Mouse (Mus musculus) limb, embryonic 14.5 days (tissue): ENCODE data around the gene Lpcat1. TPM values are rescaled to one million over a fixed set of nuclear protein-coding genes. Genes with fewer than 3 reads are reported as not detected.

Experiments
- ATAC-seq: fragments of 200-750 bp; cut with Nextera tagmentation; 2 replicates; pipeline ENCODE4 v1.8.0; 2017; ENCODE audit warnings: low read depth, moderate number of reproducible peaks, moderate TSS enrichment; ENCODE audit not compliant: low FRiP score
- DNase-seq: peaks from one replicate; pipeline ENCODE4 v3.0.0-alpha.2; 2015; ENCODE audit warnings: low spot score
- H3K27ac ChIP-seq: fragments of 300-500 bp; sonication (generic); replicated peaks from 2 replicates; pipeline ENCODE4 v1.5.1; 2014; ENCODE audit warnings: low read depth, mild to moderate bottlenecking, low read length, moderate library complexity, mixed read lengths
- H3K27me3 ChIP-seq: fragments of 300-500 bp; sonication (generic); 2 replicates; pipeline ENCODE4 v1.6.1; 2014; ENCODE audit warnings: low read length, mixed read lengths; ENCODE audit not compliant: control insufficient read depth, insufficient read depth
- H3K36me3 ChIP-seq: fragments of 300-500 bp; sonication (generic); 2 replicates; pipeline ENCODE4 v1.6.1; 2014; ENCODE audit warnings: mild to moderate bottlenecking, low read length, moderate library complexity, mixed read lengths; ENCODE audit not compliant: control insufficient read depth, insufficient read depth
- H3K4me1 ChIP-seq: fragments of 300-500 bp; sonication (generic); 2 replicates; pipeline ENCODE4 v1.6.1; 2014; ENCODE audit warnings: antibody characterized with exemption, low read length, mixed read lengths; ENCODE audit not compliant: control insufficient read depth, insufficient read depth
- H3K4me2 ChIP-seq: fragments of 300-500 bp; sonication (generic); replicated peaks from 2 replicates; pipeline ENCODE4 v1.6.1; 2014; ENCODE audit warnings: low read depth, mild to moderate bottlenecking, low read length, moderate library complexity; ENCODE audit not compliant: severe bottlenecking
- H3K4me3 ChIP-seq: fragments of 300-500 bp; sonication (generic); replicated peaks from 2 replicates; pipeline ENCODE4 v1.5.1; 2014; ENCODE audit warnings: low read length
- H3K9ac ChIP-seq: fragments of 300-500 bp; sonication (generic); 2 replicates; pipeline ENCODE4 v1.6.1; 2014; ENCODE audit warnings: mild to moderate bottlenecking, low read depth, low read length, moderate library complexity; ENCODE audit not compliant: severe bottlenecking
- H3K9me3 ChIP-seq: fragments of 300-500 bp; sonication (generic); 2 replicates; pipeline ENCODE4 v1.6.1; 2016; ENCODE audit warnings: low read length; ENCODE audit not compliant: control insufficient read depth
- POLR2A ChIP-seq: fragments of 200-500 bp; IDR thresholded peaks from 2 replicates; pipeline ENCODE4 v1.8.0; 2012; ENCODE audit warnings: inconsistent platforms, mild to moderate bottlenecking, moderate library complexity, borderline replicate concordance; ENCODE audit not compliant: insufficient read depth, insufficient read length; ENCODE audit errors: extremely low read depth
- WGBS: fragments of 180-500 bp; shearing (Covaris S2); extraction: QIAGEN DNeasy Blood & Tissue Kit; methylation state at CpG from one replicate; pipeline ENCODE4 v1.1.7; 2014; 5-methylcytosine and 5-hydroxymethylcytosine counted together
- polyA plus RNA-seq, 2 experiments: library from polyadenylated mRNA; depleted of rRNA in 1 of 2; stranded (reverse) in 1 of 2; unstranded in 1 of 2; fragments of >200 nt; fragmentation: Nextera tagmentation in 1 of 2; extraction: Ambion mirVana in 1 of 2; gene quantifications; 2 replicates each; pipeline versions ENCODE4 v1.2.1 to v1.2.3; 2012 to 2014

Gene Lpcat1
- polyA plus RNA-seq, 2 experiments, result 43.2 to 51.7 TPM

DNA sequence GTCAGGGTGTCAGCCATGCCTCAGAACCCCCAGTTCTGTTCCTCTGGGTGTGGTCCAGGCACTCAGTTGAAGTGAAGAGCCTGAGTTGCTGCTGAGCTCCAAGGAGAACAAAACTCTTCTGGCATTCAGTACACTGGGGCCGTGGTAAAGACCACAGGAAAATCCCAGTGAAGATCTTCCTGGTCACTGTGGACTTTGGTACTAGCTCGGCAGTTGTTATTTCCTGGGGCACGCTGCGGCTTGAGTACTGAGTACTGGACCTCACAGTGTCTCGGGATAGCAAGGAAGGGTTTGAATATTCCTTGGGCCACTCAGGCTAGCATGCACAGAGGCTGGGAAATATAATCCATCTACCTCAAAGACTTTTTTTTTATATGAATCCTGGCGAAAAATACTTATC is 42.0 kb upstream of the Lpcat1 start:
- no peak for DNase-seq
- no peak for TF ChIP-seq POLR2A
- no peaks in the 10 kb centered on the region; the same call in 1 of the 2 replicates for H3K4me1 ChIP-seq

DNA sequence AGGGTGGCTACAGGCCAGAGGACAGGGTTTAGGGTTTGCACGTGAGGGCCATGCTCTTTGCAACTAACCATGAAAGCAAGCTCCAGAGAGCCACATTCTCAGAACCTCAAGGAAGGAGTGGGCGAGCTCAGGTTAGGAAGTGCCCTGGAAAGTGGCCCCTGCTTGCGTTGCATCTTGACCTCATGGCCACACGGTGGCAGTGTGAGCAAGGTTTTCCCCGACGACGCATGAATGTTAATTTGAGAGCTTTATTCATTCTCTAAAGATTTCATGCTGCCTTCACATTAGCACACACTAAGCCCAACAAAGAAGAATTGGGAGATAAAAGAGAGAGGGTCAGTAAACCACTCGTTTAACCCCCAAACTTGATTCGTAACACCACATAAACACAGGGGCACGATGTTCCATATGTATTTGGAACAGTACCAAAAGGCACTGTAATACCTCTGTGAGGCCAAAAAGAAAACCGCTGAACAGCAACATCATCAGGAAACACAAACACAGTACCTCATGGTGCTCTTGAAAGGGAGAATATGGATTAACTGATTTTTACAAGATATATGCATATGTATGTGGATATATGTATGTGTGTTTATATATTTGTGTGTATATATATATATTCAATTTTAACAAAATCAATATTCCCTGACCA is 41.0 kb upstream of the Lpcat1 start:
- H3K27ac ChIP-seq, result no peak overlapping the region
- no peaks in the 10 kb centered on the region; the same call in 1 of the 2 replicates for H3K4me1 ChIP-seq
- TF ChIP-seq POLR2A, result no peak
- DNase-seq, result peak; percentile 52
- no peak overlapping the region for H3K4me3 ChIP-seq
- H3K9me3 ChIP-seq, result no peaks in the 10 kb centered on the region
- ATAC-seq, result no peak; the same call in 1 of the 2 replicates
- no peaks in the 10 kb centered on the region for H3K27me3 ChIP-seq
- H3K4me2 ChIP-seq, result no peak overlapping the region
- no peak overlapping the region for H3K9ac ChIP-seq
- no peaks in the 10 kb centered on the region for H3K36me3 ChIP-seq
- WGBS, result 7% methylated on average over 11 of the region's 11 CpGs

More for the DNA sequence above, 42.0 kb upstream of the Lpcat1 start:
- Histone ChIP-seq H3K4me3 (no peak overlapping the region), H3K27me3 (no peaks in the 10 kb centered on the region), H3K27ac (no peak overlapping the region), H3K9me3 (no peaks in the 10 kb centered on the region), H3K4me2 (no peak overlapping the region), H3K36me3 (no peaks in the 10 kb centered on the region), H3K9ac (no peak overlapping the region)
- no peak for ATAC-seq
- WGBS, result 69% methylated on average over 6 of the region's 6 CpGs

- Histone ChIP-seq H3K27me3 (no peaks in the 10 kb centered on the region), H3K4me1 (no peaks in the 10 kb centered on the region; the same call in 1 of the 2 replicates), H3K9ac (no peak overlapping the region), H3K9me3 (no peaks in the 10 kb centered on the region), H3K27ac (no peak overlapping the region), H3K4me3 (no peak overlapping the region), H3K4me2 (no peak overlapping the region), H3K36me3 (no peaks in the 10 kb centered on the region)
- ATAC-seq, result no peak
- no peak for TF ChIP-seq POLR2A
- WGBS, result 85% methylated on average over 4 of the region's 4 CpGs
- no peak for DNase-seq
Observed at GRCm38 (mm10) chr13:73426587-73426986, 40.4 kb upstream of the Lpcat1 start.

DNA sequence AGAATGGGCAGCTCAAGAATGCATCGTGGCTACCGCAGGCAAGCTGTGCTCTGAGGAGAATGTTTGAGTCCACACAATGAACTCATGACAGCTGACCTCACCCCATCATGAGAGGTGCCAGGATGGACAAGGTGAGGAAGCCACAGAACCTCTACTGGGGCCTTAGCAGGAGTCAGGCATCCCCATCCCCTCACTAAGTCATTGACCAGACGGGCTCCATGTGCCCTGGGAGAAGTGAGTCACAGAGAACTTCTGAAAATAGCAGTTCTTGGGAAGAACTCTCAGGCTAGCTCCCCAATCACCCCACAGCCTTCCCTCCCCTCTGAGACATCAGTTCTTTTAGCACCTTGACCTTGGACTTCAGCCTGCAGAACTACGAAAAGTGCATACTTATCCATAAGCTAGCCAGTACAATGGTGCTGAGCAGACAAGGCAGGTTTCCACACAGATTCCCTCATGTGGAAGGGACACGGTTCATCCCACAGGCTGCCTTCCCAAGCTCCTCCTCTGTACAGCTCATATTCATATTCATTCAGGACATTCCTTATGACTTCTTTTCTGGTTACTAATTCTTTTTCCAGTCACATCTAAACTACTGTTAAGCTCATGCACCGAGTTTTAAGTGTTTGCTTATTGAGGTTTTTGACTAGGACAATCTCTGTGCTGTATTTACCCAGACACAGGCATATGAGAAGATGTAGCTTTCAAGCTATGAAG is 37.2 kb upstream of the Lpcat1 start:
- no peak for TF ChIP-seq POLR2A
- H3K4me2 ChIP-seq, result no peak overlapping the region

DNA sequence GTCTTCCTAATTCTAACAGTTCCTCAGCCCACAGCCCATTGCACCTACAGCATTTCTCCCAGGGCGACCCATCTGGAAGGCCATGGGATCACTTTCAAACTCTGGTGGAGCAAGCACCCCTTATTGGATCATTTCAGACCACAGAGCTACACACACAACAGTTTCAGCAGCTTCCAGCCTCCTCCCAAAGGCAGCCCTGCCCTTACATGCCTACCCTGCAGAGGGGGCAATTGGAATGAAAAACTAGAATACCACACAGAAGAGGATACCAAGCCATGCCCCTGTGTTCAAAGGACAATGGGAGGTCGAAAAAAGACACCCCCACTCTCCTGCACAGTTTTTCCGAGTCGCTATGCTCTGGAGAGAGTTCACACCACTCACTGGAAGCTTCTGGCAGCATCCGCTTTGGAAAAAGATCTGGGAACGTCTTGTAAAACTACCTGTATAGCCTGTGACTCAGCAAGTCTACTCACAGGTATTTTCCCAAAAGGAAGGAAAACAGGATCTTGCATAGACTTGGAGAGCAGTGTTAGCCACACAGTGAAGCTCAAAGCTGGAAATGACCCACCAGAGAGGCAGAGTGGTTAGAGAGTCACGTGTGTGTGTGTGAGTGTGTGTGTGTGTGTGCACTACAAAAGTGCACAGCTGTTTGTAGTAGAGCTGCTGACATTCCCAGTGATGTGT is 34.4 kb upstream of the Lpcat1 start:
- WGBS, result 79% methylated on average over 7 of the region's 7 CpGs
- H3K27me3 ChIP-seq, result no peaks in the 10 kb centered on the region

More for the DNA sequence above, 37.2 kb upstream of the Lpcat1 start:
- no peak for ATAC-seq
- Histone ChIP-seq H3K4me3 (no peak overlapping the region), H3K27ac (no peak overlapping the region), H3K9ac (no peak overlapping the region), H3K4me1 (no peaks in the 10 kb centered on the region; the same call in 1 of the 2 replicates), H3K27me3 (no peaks in the 10 kb centered on the region), H3K36me3 (no peaks in the 10 kb centered on the region), H3K9me3 (no peaks in the 10 kb centered on the region)
- DNase-seq, result no peak
- WGBS, result 79% methylated on average over 6 of the region's 6 CpGs

More for the DNA sequence above, 34.4 kb upstream of the Lpcat1 start:
- DNase-seq (no peak), ATAC-seq (no peak)
- Histone ChIP-seq H3K4me3 (no peak overlapping the region), H3K27ac (no peak overlapping the region), H3K4me2 (no peak overlapping the region), H3K9me3 (no peaks in the 10 kb centered on the region), H3K4me1 (no peaks in the 10 kb centered on the region), H3K36me3 (no peaks in the 10 kb centered on the region), H3K9ac (no peak overlapping the region)
- TF ChIP-seq POLR2A, result no peak
